ENCODE assay signal across 16 mouse cellular contexts in the genomic region with DNA sequence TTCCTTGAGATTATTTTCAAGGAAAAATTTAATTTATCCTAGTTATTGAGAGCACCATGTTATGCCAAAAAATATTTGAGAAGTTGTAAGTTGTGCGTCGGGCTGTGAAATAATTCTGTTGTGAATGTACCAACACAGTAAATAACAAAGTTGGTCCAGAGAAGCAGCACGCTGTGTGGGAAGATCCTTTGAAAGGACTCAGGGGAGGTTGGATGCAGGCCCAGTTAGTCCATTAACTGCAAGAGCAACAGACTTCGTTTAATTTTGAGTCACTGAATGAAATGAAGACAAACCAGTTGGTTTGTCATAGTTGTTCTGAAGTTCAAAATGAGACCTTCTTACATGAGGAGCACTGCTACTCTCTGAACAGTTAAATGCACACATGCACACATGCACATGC.
DNase-seq lines count a peak whose midpoint lies in the region; ATAC-seq and TF ChIP-seq lines count a peak whose summit lies in the region.
"Had no signal": no experiment of that assay in that cellular context is flagged by ENCODE, and none has a peak within 500 bp of the region (broad histone marks: within the 10 kb centered on the region; RNA-seq: fewer than 3 reads in every experiment).

No protein-coding gene starts in this region.

- no peaks in the 10 kb centered on the region for H3K9me3 ChIP-seq in midbrain, postnatal 0 days (ENCODE audit: low read length)
- no peaks in the 10 kb centered on the region for H3K9me3 ChIP-seq in midbrain, embryonic 10.5 days (replicated peaks)
- H3K9me3 ChIP-seq: heart, embryonic 12.5 days; intestine, embryonic 15.5 days; midbrain, embryonic 13.5 days had no signal

- ATAC-seq in midbrain, postnatal 0 days (ENCODE audit: low FRiP score) = no peak
- no peak for ATAC-seq in activated CD4-positive, CD25-positive, alpha-beta regulatory T cell, adult 4 months
- ATAC-seq: CD4-positive, CD25-positive, alpha-beta regulatory T cell, adult 4 months; intestine, embryonic 15.5 days; midbrain, embryonic 13.5 days had no signal

- H3K36me3 ChIP-seq in midbrain, postnatal 0 days (ENCODE audit: insufficient read depth, low read length) = no peaks in the 10 kb centered on the region
- no peaks in the 10 kb centered on the region for H3K36me3 ChIP-seq in midbrain, embryonic 10.5 days
- H3K36me3 ChIP-seq: heart, embryonic 12.5 days; intestine, embryonic 15.5 days; midbrain, embryonic 13.5 days had no signal

- no peak overlapping the region for H3K4me2 ChIP-seq in midbrain, postnatal 0 days (ENCODE audit: low read depth, low read length, poor library complexity, severe bottlenecking)
- H3K4me2 ChIP-seq: heart, embryonic 12.5 days; intestine, embryonic 15.5 days; midbrain, embryonic 13.5 days had no signal

- H3K4me3 ChIP-seq in midbrain, postnatal 0 days (ENCODE audit: low read depth, low read length) = no peak overlapping the region
- no peak overlapping the region for H3K4me3 ChIP-seq in midbrain, embryonic 10.5 days
- H3K4me3 ChIP-seq: erythroblast, embryonic 14.5 days; heart, embryonic 12.5 days; intestine, embryonic 15.5 days; midbrain, embryonic 13.5 days had no signal

- no peak overlapping the region for H3K27ac ChIP-seq in midbrain, postnatal 0 days (ENCODE audit: low read depth, low read length)
- H3K27ac ChIP-seq in midbrain, embryonic 10.5 days (replicated peaks) = no peak overlapping the region
- H3K27ac ChIP-seq: intestine, embryonic 15.5 days; midbrain, embryonic 13.5 days had no signal

- intact Hi-C loops in left cerebral cortex, postnatal 36 days (cut with DNase I) = no loop called here

- no peak for TF ChIP-seq CTCF in midbrain, postnatal 0 days (IDR thresholded peaks at IDR 0.05)

- WGBS in midbrain, postnatal 0 days = 73% methylated on average over 4 of the region's 4 CpGs
- WGBS in midbrain, embryonic 10.5 days = 95% methylated on average over 4 of the region's 4 CpGs

- H3K9ac ChIP-seq in midbrain, postnatal 0 days (replicated peaks; ENCODE audit: low read length, poor library complexity, severe bottlenecking) = no peak overlapping the region
- H3K9ac ChIP-seq: heart, embryonic 12.5 days; intestine, embryonic 15.5 days; midbrain, embryonic 13.5 days had no signal

- DNase-seq in midbrain, postnatal 0 days (ENCODE audit: low spot score) = peak; percentile 10
- no peak for DNase-seq in midbrain, embryonic 10.5 days (ENCODE audit: low spot score)
- peak; percentile 45 to 55 for DNase-seq in layer of hippocampus, adult 8-10 months (ENCODE audit: low spot score in 2 of 2)
- peak; percentile 22 to 29 for DNase-seq in left cerebral cortex, postnatal 36 days (ENCODE audit: low spot score in 2 of 2)
- DNase-seq in liver = no peak
- no peak for DNase-seq in spleen, postnatal 4 days (ENCODE audit: low spot score in 2 of 2)
- DNase-seq: cerebellum, adult 9-10 months; kidney, postnatal 10 days; lung, postnatal 36 days; thymus, adult 18-20 months had no signal

- H3K27me3 ChIP-seq in midbrain, postnatal 0 days (ENCODE audit: insufficient read depth, low read length) = no peaks in the 10 kb centered on the region
- H3K27me3 ChIP-seq in midbrain, embryonic 10.5 days (ENCODE audit: low read depth, poor library complexity, severe bottlenecking) = no peaks in the 10 kb centered on the region
- H3K27me3 ChIP-seq: heart, embryonic 12.5 days; intestine, embryonic 15.5 days; midbrain, embryonic 13.5 days had no signal

- H3K4me1 ChIP-seq in midbrain, postnatal 0 days (ENCODE audit: insufficient read depth, low read length) = no peaks in the 10 kb centered on the region
- H3K4me1 ChIP-seq in midbrain, embryonic 10.5 days = no peaks in the 10 kb centered on the region
- H3K4me1 ChIP-seq: heart, embryonic 12.5 days; intestine, embryonic 15.5 days; midbrain, embryonic 13.5 days had no signal

Comparison
In these comparisons a context has a peak if more than half of its experiments do, and no peak if none do; other contexts are left out.
1. DNase-seq: peak in midbrain, postnatal 0 days (single experiment), layer of hippocampus, adult 8-10 months (2 of 2) and left cerebral cortex, postnatal 36 days (2 of 2); none in midbrain, embryonic 10.5 days (single experiment), liver (single experiment) and spleen, postnatal 4 days (0 of 2).